Mouse (Mus musculus) heart, adult 11 months (tissue): ENCODE measurements at regions not wholly inside any gene's neighbourhood (a gene's known extent, or its start where the extent isn't known, plus 50 kb on each side); places are given as distances from the start of the nearest gene placed in this dataset.

ENCODE experiments used
- DNase-seq: peaks from one replicate; pipeline ENCODE4 v3.0.0; 2022

DNA sequence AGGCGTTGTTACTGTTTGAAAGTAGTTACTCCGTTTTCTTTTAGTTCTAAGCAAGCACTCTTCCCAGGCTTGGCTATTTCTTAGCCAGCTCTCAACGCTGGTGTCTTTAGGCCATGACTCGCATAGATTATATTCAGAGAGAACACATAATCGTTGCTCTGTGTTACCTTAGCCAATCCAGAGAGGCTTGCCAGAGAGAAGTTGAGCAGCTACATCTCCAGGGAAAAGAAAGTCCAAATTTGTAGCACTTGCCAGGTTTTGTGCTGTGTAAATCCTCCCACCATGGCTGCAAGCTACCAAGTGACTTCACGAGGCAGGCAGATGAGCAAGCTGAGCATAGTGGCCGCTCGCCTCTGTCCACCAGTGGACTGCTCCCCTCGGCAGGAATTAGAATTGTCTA lies 163.3 kb upstream of the Fn1 start:
- peak; percentile 90 for DNase-seq

DNA sequence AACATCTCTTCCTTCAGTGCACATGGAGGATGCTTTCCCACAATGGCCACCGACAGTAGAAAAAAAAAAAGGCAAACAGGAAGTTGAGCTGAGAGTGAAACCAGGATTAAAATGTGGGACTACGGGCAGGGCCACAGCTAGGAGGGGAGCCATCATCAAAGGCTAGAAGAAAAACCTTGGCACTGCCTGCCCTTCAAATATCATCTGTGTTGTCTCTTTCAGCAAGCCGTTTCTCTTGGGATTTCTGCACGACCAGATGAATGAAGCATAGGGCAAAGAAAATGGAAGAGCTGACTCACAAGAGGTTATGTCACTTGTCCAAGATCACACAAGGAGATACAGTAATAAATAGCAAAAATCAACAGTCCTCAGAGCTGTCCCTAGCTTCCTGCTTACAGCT lies 161.1 kb upstream of the Fn1 start:
- DNase-seq: peak; percentile 86

DNA sequence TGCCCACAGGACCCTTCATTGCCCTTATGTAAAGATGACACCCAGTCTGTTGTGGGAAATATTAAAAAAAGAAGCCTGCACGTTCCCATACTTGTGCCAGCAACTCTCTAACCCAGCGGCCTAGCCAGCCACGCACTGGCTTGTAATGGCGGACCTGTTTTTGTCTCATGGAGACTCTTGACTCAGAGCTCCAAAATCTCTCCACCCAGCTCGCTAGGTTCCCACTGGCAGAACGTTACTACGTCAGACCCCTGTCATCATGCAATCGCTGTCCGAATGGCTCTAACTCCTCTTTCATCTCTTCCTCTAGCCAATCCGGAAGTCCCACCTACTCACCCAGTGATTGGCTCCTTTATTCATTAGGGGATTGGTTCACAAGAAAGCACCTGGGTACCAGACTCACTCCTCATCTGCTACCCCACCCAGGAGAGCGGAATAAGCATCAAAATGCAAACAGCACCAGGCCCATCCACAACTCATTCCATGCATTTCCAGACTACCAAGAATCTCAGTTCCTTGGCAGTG lies 159.2 kb upstream of the Fn1 start:
- DNase-seq: peak; percentile 79

DNA sequence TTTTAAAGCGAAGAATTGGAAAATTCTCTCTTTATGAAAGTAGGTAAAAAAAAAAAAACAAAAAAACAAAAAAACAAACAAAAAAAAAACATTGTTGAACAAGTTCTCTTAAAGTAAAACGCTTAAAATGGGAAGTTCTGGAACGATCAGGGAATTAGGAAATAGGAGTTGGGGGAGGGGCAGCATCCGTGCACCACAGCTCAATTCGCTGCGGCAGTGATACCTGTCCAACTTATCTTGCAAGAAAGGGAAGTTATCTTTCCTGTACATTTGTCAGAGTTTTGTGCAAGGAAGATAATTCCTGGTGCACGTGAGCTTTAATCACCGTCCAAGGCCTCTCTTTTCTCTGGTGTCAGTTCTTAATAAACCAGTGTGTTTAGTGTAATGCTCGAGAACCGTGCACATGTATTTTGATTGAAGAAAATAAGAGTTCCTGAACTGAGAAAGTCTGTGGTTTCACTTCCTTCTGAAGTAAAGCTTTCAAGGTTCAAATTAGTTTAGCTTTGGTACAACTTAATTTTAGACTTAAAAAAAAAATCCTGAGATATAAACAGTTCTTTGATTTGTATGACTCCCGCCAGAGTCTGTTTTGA lies 158.3 kb upstream of the Fn1 start:
- DNase-seq: peak; percentile 70

DNA sequence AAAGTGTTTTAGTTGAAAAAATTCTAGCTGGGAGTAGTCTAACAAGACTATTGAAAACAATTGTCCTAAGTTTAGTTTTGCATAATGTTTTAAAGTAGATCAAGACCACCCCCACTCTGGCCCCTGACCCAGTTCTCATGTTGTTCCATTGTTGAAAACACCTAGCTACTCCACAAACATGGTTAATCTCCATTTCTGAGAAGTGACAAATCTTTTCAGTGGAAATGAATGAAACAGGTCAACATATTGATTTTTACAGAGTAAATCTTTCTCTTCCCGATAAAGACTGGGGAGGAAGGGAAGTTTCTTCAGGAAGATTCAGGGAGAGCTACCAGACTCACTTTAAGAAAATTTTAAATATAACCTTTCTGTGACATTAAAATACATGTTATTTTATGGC lies 155.0 kb upstream of the Fn1 start:
- DNase-seq: no peak

DNA sequence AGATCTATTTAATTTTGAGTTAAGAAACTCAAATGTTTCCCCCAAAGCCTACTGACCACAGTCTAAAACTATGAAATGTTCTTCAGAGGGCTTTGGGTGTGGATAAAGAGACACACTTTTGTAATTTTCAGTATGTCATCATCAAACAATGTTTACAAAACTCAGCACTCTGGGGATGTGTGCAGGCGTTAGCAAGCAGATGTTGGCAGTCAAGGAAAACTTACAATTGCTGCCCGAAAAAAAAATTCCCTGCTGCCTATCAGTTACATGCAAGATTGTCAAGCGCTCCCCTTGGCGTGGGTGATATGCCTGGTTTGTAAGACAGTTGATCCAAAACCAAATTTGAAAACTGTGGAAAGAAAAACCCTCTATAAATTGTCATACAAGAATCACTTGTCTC lies 154.6 kb upstream of the Fn1 start:
- DNase-seq: peak; percentile 89

DNA sequence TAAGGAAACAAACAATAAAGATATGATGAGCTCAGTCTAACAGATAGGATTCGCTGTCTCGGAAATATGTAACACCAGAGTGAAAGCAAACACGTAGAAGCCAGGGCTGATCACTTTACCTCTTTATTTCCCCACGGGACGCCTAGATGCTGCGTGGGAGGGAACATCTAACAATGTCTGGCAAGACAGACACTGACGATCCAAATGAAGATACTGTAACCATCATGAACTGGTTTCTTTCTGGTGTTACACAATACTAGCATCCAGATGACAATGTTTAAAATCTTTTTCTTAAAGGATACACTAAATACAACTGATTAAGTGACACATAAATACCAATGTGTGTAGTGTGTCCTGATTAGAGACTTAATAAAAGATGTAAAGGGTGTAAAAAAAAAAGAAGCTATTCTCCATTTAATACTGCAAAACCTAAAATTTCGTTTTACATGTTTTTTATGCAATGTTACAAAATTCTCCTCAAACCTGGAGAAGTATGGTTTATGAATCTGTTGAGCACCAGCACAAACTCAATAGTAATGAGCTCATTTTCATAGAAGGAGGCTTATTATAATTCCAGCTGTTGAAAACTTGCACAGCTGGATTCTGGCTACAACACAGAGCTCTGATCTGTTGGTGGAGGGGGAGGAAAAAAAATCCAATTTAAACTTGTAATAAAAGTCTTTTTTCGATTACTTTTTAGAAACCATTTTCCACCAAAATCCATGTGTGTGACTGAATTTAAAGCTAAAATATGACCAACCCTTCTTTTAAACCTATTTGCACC lies 148.5 kb upstream of the Fn1 start:
- no peak for DNase-seq

DNA sequence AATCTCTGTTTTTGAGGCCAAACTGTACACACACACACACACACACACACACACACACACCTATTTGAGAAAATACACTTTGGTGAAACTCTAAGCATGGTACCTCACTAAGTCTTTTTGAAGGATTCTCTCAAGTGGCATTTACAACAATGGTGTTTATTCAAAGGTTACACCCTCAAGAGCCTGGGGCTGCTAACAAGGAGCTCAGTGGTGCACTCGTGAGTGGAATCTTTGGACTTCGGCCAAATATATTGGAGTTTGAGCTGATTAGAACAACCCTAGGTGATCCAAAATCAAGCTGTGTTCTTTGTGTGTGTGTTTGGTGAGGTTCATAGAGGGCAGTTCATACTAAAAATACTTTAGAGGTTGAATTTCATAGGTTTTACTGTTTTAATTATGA lies 147.6 kb upstream of the Fn1 start:
- no peak for DNase-seq

DNA sequence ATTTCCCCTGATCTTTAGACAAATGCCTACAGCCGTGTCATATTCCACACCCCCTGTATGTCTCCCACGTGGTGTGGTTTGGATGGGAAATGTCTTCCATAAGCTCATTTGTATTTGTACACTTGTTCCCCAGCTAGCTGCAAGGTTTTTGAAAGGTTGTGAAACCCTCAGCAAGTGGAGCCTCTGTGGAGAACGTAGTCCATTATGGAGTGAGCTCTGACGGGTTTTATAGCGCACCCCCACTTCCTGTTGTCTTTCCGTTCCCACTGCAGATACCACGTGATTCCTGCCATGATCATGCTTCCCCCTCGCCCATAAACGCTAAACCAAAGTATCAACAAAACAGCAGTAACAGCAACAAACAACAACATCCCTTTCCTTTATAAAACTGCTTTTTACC lies 145.6 kb upstream of the Fn1 start:
- DNase-seq: no peak

DNA sequence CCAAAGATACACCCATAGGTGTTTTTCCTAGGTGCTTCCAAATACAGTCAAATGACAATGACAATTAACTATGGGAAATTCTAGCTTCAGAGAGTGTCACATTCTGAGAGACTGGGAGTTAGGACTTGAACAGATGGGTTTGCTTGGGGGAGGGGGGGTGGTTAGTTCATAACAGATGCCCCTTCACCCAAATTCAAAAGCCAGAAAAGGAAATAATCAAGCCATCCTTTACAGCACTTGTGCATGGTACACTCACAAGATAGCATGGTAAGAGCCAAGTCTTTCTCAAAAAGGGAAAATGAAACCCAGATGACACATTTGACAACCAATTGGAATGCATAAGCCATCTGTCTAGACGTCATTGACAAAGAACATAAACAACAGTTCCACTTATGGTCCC lies 135.4 kb upstream of the Fn1 start:
- no peak for DNase-seq

DNA sequence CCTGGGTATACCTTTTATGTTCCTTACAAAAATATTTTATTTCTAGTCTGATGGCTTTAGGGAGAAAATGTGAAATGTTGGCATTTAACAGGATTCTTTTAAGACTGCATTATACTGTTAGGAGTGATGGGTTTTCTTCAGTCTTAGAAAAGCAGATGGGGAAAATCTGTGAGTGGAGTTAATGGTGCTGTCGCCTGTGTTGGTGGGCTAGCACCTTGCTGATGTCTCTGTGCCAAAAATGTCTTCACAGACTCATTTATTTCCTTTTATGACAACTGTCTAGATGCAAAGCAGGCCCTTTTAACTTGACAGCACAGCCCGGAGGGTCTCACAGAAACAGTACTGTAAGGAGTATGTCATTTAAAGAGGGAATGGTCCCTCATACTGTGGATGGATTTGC lies 131.9 kb upstream of the Fn1 start:
- no peak for DNase-seq

DNA sequence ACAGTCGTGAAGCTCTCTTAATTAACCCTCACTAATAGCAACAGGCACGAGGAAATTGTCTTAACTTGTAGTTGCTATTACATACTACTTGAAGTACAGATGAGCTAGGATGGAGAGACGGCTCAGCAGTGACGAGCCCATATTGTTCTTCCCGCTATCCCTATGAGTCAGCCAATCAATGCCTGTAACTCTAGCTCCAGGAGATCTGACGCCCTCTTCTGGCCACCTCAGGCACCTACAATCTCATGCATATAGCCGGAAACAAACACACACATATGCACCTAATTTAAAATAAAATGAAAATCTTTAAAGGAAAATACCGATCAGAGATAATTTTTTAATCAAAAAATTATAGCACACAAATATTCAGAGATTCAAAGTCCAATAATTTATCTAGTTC lies 125.3 kb upstream of the Fn1 start:
- DNase-seq: no peak

DNA sequence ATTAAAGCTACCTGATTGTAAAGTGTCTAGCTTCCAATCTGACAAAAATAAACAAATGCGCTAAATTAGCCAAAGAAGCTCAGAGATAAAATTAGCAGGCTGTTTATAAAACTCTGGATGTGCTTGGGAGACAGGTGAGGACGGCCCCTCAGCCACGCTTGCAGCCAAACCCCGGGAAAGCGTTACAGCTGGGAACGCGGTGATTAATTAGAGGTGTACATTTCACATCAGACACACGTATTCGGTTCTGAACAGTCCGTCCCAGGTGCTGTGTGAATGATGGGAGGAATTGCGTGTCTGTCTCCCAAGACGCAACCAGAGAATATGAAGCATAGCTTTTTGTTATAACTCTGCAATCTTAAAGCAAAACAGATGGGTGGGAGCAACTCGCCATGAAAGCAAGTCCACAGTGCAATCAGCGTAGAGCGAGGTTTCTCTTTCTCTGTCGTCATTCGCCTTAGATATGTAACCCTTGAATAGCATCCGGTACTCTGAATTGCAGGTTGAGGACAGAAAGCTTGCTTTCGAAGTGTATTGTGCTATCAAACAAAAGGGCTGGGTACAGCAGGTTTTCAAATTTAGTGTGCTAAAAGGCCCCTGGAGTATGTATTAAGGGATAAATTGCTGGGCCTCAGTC lies 123.0 kb upstream of the Fn1 start:
- DNase-seq: no peak

DNA sequence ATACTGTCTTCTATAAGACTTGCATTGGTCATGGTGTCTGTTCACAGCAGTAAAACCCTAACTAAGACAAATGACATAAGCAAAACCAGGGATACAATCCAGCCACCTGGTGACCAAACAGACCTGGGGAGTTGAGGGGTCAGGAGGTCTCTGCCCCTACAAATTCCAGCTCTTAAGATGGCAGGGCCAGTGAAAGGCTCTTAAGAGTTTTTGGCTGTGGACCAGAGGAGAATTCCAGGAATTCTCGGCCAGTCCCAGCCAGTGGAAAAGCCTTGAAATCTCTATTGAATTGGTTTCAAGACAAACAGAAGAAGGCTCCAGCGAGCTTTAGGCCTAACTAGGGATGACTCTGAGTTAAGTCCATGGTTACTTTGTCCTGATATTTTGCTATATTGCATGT lies 119.5 kb upstream of the Fn1 start:
- DNase-seq: no peak

DNA sequence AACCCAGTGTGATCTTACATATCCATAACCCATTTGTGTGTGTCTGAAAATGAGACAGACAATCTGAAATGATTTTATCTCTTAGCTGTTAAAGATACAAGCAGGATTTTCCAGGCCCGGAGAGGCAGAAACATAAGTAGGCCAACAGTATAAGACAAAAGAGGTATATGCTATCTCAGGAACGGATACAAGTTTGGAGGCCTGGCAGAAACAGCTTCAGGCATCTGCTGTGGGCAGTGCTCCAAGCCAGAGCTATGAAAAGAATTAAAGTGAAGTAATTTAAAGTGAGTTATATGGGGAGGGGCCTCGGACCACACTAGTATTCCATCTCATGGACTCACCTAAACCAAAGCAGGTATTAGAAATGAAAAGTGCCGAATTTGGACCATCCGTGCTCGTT lies 118.8 kb upstream of the Fn1 start:
- DNase-seq: no peak

DNA sequence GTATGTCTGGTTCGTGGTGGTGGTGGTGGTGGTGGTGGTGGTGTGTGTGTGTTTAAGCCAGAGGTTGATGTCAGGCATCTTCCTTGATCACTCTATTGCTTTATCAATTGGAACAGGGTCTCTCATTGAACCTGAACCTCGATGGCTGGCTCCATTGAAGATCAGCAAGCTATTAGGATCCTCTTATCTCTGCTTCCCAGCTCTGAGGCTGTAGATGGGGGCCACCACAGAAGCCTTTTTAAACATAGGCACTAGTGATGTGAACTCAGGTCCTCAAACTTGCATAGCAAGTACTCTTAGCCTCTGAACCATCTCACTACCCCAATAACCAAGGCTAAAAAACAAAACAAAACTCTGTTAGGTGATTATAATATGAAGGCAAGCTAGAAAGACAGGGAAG lies 116.6 kb upstream of the Fn1 start:
- no peak for DNase-seq

DNA sequence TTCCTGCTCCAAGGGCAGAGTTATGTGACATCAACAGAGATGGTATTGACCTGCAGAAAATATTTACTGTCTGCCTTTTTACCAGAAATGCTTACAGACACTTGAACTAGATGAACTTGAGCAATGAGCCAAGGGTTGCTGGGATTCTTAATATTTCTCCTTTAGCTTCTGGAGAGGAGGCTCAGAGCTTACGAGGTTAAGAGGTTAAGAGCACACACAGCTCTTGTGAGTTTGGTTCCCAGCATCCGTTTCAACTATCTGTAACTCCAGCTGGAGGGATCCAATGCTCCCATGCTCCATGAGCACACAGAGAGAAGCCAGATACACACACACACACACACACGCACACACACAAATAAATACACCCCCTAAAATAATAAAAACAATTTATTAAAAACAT lies 114.7 kb upstream of the Fn1 start:
- DNase-seq: no peak

DNA sequence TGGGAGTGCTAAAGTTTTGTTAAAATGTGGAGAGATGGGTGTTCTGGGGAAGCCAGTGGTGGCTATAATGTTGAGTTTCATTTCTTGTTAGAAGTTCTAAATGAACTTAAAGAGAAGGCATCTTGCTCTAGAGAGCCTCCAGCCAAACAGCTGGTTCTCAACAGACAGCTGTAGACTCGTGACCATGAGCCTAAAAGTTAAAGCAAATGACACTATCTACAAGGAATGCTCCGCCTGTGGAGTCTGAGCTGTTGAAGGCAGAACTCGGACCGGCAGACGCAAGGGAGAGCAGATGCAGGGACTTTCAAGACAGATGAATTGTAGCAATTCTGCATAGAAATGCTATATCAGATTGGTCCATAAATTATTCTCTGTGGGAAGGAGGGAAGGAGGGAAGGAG lies 114.1 kb upstream of the Fn1 start:
- DNase-seq: peak; percentile 89

DNA sequence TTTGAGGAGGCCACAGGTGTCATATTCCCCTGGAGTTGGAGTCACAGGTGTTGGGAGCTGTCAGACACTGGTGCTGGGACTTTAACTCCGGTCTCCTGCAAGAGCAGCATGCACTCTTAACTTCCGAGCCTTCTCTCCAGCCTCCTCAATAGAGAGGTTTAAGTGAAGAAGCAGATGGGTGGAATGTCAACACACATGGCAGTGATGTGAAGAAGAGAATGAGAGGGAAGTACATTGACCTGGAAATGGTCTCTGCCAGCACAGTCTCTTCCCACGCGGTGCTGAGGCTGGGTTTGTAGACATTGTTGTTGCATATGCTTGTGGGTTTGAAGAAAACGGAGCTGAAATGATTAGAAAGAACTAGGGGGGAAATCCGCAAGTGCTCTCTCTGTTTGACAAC lies 112.0 kb upstream of the Fn1 start:
- DNase-seq: no peak

DNA sequence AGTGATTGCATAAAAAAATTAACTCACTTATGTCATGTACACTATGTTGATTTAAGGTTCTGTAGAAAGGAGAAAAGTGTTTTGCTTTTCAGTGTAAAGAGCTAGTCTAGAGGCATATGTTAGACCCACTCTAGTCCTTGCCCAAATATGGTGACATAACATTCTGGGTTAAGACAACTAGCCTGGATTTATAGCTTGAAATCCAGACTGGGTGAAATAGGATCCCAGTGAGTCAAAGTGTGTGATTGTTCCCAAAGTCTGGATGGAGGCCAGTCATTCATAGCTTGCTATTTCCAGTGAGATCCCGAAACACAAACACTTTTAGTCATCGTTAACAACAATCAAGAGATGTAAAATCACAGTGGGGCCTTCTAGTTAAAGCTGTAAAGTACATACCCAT lies 110.5 kb upstream of the Fn1 start:
- peak; percentile 79 for DNase-seq

DNA sequence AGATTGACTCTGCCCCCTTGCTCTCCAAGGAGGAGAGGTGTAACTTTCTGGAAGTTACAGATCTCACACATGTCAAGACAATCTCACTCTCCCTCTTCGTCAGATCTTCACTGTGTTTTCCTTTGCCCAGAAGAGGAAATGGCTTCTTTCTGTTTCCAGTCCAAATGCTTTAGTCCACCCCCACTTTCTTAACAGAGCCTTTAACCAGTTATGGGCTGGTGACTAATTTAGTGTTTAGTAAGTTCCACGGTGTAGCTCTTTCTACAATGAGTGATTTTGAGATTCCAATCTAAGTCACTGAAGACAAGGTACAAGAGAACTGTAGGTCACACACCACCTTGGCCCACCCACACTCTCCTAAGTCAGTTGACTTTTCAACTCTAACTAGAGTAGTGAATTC lies 107.3 kb upstream of the Fn1 start:
- no peak for DNase-seq

DNA sequence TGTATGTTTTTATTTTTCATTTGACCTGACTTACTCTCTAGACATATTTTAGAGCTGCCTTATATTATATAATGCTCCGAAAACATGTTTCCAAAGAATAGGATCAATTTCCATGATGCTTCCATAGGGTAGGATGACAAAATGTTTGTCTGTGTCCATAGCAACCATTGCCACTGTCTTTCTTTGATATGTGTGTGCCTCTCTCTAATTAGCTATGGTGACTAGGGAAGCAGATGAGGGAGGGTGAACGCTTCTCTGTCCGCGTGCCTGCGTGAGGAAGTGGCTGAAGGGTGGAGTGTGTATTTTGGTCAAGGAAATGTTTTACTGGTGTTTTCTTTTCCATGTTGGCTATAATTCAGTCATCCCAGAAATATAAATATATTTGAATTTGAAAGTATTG lies 104.2 kb upstream of the Fn1 start:
- no peak for DNase-seq

DNA sequence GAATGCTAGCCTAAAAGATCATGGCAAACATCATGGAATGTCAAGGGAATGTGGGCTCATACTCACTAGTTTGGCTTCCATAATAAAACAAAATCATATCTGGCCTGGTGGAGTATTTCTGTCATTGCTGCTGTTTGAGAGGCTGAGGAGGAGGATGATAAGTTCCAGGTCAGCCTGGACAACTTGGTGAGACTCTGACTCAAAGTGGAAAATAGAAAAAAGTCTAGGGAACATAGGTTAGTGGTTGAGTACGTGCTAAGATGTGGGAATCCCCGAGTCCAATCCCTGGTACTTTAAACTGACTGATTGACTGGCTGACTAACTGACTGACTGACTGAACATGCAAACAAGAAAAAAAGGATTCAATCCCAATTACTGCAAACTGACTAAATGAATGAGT lies 103.2 kb upstream of the Fn1 start:
- no peak for DNase-seq

DNA sequence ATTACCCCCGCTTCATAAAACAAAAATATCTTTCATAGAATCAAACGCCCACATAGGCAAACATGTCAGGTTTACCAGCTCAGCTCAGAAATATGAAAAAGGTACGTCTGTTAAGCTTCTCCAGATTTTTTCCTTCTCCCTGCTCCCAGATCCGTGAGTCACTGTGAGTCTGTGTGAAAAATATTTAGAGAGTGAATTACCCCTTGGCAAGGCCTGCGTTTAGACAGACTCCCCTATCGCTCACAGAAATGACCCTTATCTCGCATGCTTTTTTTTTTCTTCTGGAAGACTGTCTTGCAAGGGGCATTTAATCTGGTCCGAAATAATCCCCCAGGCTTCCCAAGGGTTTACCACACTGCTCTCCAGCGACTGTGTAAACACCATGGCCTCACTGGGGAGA lies 102.4 kb upstream of the Fn1 start:
- no peak for DNase-seq
